In the genomic region with DNA sequence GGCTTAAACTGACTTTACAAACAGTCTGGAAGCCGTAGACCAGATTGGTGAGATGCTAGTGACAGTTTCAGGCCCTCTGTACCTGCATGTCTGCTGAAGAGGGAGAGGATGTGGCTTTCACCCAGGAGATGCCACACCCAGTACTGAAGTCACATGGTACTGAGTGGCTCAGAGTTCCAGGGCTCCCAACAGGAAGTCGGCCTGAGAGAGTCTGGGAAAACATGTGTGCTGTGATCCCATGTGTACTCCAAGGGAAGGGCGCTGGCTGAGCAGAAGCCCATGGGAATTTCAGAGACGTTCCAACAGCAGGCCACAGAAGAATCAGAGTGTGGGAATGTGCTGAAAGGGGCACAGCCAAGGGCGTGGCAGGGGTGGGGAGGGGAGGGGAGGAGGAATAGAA, we compare ENCODE assay signal across 7 mouse cellular contexts.
DNase-seq lines count a peak whose midpoint lies in the region; ATAC-seq and TF ChIP-seq lines count a peak whose summit lies in the region.

No protein-coding gene starts in this region.

- H3K27me3 ChIP-seq in midbrain, embryonic 10.5 days (ENCODE audit: low read depth, poor library complexity, severe bottlenecking) = no peaks in the 10 kb centered on the region
- no peaks in the 10 kb centered on the region for H3K27me3 ChIP-seq in midbrain, postnatal 0 days (ENCODE audit: insufficient read depth, low read length)
- H3K27me3 ChIP-seq in lung, postnatal 0 days (replicated peaks; ENCODE audit: insufficient read depth, low read length) = 0 out of 2 replicates have a peak, but pooled peaks cover 2% of the 10 kb centered on the region
- no peaks in the 10 kb centered on the region for H3K27me3 ChIP-seq in kidney, embryonic 15.5 days
- H3K27me3 ChIP-seq in hindbrain, embryonic 12.5 days = no peaks in the 10 kb centered on the region

- no peak overlapping the region for H3K4me3 ChIP-seq in midbrain, embryonic 10.5 days
- no peak overlapping the region for H3K4me3 ChIP-seq in midbrain, postnatal 0 days (ENCODE audit: low read depth, low read length)
- no peak overlapping the region for H3K4me3 ChIP-seq in lung, postnatal 0 days (ENCODE audit: low read depth, low read length)
- H3K4me3 ChIP-seq in kidney, embryonic 15.5 days (replicated peaks) = no peak overlapping the region
- no peak overlapping the region for H3K4me3 ChIP-seq in hindbrain, embryonic 12.5 days

- H3K27ac ChIP-seq in midbrain, embryonic 10.5 days (replicated peaks) = peak overlapping the region; percentile 23
- H3K27ac ChIP-seq in midbrain, postnatal 0 days (ENCODE audit: low read depth, low read length) = no peak overlapping the region
- H3K27ac ChIP-seq in lung, postnatal 0 days (ENCODE audit: low read length) = no peak overlapping the region
- H3K27ac ChIP-seq in kidney, embryonic 15.5 days = no peak overlapping the region
- no peak overlapping the region for H3K27ac ChIP-seq in hindbrain, embryonic 12.5 days

- H3K4me2 ChIP-seq in midbrain, postnatal 0 days (ENCODE audit: low read depth, low read length, poor library complexity, severe bottlenecking) = no peak overlapping the region
- H3K4me2 ChIP-seq in lung, postnatal 0 days (replicated peaks; ENCODE audit: low read depth, low read length) = no peak overlapping the region
- H3K4me2 ChIP-seq in kidney, embryonic 15.5 days = no peak overlapping the region
- H3K4me2 ChIP-seq in hindbrain, embryonic 12.5 days (replicated peaks) = no peak overlapping the region

- ATAC-seq in midbrain, postnatal 0 days (ENCODE audit: low FRiP score) = no peak
- peak; percentile 77 for ATAC-seq in lung, postnatal 0 days
- ATAC-seq in kidney, embryonic 15.5 days (replicated peaks; ENCODE audit: low FRiP score) = no peak
- ATAC-seq in hindbrain, embryonic 12.5 days (ENCODE audit: low FRiP score) = no peak

- no peak for TF ChIP-seq EP300 in lung, postnatal 0 days (IDR thresholded peaks at IDR 0.05)

- no peaks in the 10 kb centered on the region for H3K9me3 ChIP-seq in midbrain, embryonic 10.5 days (replicated peaks)
- H3K9me3 ChIP-seq in midbrain, postnatal 0 days (ENCODE audit: low read length) = no peaks in the 10 kb centered on the region
- no peaks in the 10 kb centered on the region for H3K9me3 ChIP-seq in lung, postnatal 0 days (ENCODE audit: low read length)
- H3K9me3 ChIP-seq in kidney, embryonic 15.5 days (replicated peaks) = no peaks in the 10 kb centered on the region
- H3K9me3 ChIP-seq in hindbrain, embryonic 12.5 days (replicated peaks) = no peaks in the 10 kb centered on the region

- WGBS in midbrain, embryonic 10.5 days = 70% methylated on average over 5 of the region's 5 CpGs
- 53% methylated on average over 5 of the region's 5 CpGs for WGBS in midbrain, postnatal 0 days
- WGBS in lung, postnatal 0 days = 40% methylated on average over 5 of the region's 5 CpGs
- WGBS in kidney, embryonic 15.5 days = 58% methylated on average over 5 of the region's 5 CpGs
- WGBS in hindbrain, embryonic 12.5 days = 49% methylated on average over 5 of the region's 5 CpGs

- peaks cover 41% of the 10 kb centered on the region for H3K4me1 ChIP-seq in midbrain, embryonic 10.5 days
- no peaks in the 10 kb centered on the region for H3K4me1 ChIP-seq in midbrain, postnatal 0 days (ENCODE audit: insufficient read depth, low read length)
- peaks cover 5% of the 10 kb centered on the region; the same call in 1 of the 2 replicates for H3K4me1 ChIP-seq in lung, postnatal 0 days (ENCODE audit: insufficient read depth, low read depth, low read length)
- peaks cover 34% of the 10 kb centered on the region for H3K4me1 ChIP-seq in kidney, embryonic 15.5 days
- H3K4me1 ChIP-seq in hindbrain, embryonic 12.5 days = 0 out of 2 replicates have a peak, but pooled peaks cover 4% of the 10 kb centered on the region

- no peak for TF ChIP-seq POLR2A in brain, embryonic 14.5 days (IDR thresholded peaks at IDR 0.05; ENCODE audit: borderline replicate concordance, extremely low read depth, insufficient read depth, insufficient read length, poor library complexity, severe bottlenecking)

- DNase-seq in midbrain, embryonic 10.5 days (ENCODE audit: low spot score) = no peak
- DNase-seq in midbrain, postnatal 0 days (ENCODE audit: low spot score) = no peak
- peak; percentile 7 for DNase-seq in brain, embryonic 14.5 days (ENCODE audit: low read depth)
- peak; percentile 45 for DNase-seq in lung, postnatal 0 days (ENCODE audit: low spot score)
- no peak for DNase-seq in cerebellum, postnatal 25 days

- no peak overlapping the region for H3K9ac ChIP-seq in midbrain, postnatal 0 days (replicated peaks; ENCODE audit: low read length, poor library complexity, severe bottlenecking)
- no peak overlapping the region for H3K9ac ChIP-seq in lung, postnatal 0 days (replicated peaks; ENCODE audit: low read depth)
- H3K9ac ChIP-seq in kidney, embryonic 15.5 days = no peak overlapping the region
- H3K9ac ChIP-seq in hindbrain, embryonic 12.5 days = no peak overlapping the region

- no peaks in the 10 kb centered on the region for H3K36me3 ChIP-seq in midbrain, embryonic 10.5 days
- no peaks in the 10 kb centered on the region for H3K36me3 ChIP-seq in midbrain, postnatal 0 days (ENCODE audit: insufficient read depth, low read length)
- no peaks in the 10 kb centered on the region for H3K36me3 ChIP-seq in lung, postnatal 0 days (ENCODE audit: insufficient read depth, low read length)
- H3K36me3 ChIP-seq in kidney, embryonic 15.5 days = no peaks in the 10 kb centered on the region
- H3K36me3 ChIP-seq in hindbrain, embryonic 12.5 days = no peaks in the 10 kb centered on the region

- TF ChIP-seq CTCF in midbrain, postnatal 0 days (IDR thresholded peaks at IDR 0.05) = no peak
- TF ChIP-seq CTCF in brain, embryonic 14.5 days (IDR thresholded peaks at IDR 0.05; ENCODE audit: borderline replicate concordance, extremely low read depth, insufficient read depth, insufficient read length) = no peak
- no peak for TF ChIP-seq CTCF in lung, postnatal 0 days (IDR thresholded peaks at IDR 0.05)

Comparison
In these comparisons a context has a peak if more than half of its experiments do, and no peak if none do; other contexts are left out.
1. DNase-seq: peak in brain, embryonic 14.5 days (single experiment) and lung, postnatal 0 days (single experiment); none in midbrain, embryonic 10.5 days (single experiment), midbrain, postnatal 0 days (single experiment) and cerebellum, postnatal 25 days (0 of 2).